Mouse (Mus musculus): ENCODE measurements at regions not wholly inside any gene's neighbourhood (a gene's known extent, or its start where the extent isn't known, plus 50 kb on each side); places are given as distances from the start of the nearest gene placed in this dataset.

- Histone ChIP-seq H3K4me3 (ENCODE audit: low read depth, low read length) (no peak overlapping the region), H3K36me3 (ENCODE audit: control insufficient read depth, insufficient read depth, low read length) (no peaks in the 10 kb centered on the region), H3K27me3 (replicated peaks; ENCODE audit: control insufficient read depth, insufficient read depth, low read length) (no peaks in the 10 kb centered on the region), H3K9me3 (ENCODE audit: control insufficient read depth, low read length) (no peaks in the 10 kb centered on the region), H3K4me1 (replicated peaks; ENCODE audit: control insufficient read depth, insufficient read depth, low read length) (no peaks in the 10 kb centered on the region), H3K27ac (ENCODE audit: low read depth) (no peak overlapping the region), H3K4me2 (ENCODE audit: low read length) (no peak overlapping the region), H3K9ac (ENCODE audit: low read length) (no peak overlapping the region)
- ATAC-seq (replicated peaks; ENCODE audit: low FRiP score, low TSS enrichment, low read depth) (no peak), DNase-seq (ENCODE audit: low spot score) (no peak)
- WGBS, result 55% methylated on average over 5 of the region's 5 CpGs
Observed at GRCm38 (mm10) chr11:19632477-19632876, 291.7 kb upstream of the Spred2 start.

DNA sequence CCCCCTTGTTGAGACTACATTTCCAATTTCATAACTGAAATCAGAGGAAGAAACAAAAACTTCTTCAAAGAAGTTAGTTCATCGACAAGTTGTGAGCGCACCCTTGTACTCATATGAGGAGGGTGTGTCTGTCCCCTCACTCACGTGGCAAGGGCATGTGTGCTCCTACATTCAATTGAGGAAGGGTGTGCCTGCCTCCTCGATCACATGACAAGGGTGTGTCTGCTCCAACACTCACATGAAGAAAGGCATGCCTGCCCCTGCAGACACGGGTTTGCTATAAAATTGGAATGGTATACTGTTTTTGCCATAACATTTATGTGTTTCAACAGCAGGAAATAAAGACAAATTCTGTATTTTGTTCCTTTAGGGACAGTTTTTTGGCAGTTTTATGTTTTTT is 290.6 kb upstream of the Spred2 start:
- Histone ChIP-seq H3K9me3 (ENCODE audit: control insufficient read depth, low read length) (no peaks in the 10 kb centered on the region), H3K27ac (ENCODE audit: low read depth) (no peak overlapping the region), H3K4me3 (ENCODE audit: low read depth, low read length) (no peak overlapping the region), H3K4me2 (ENCODE audit: low read length) (no peak overlapping the region), H3K36me3 (ENCODE audit: control insufficient read depth, insufficient read depth, low read length) (no peaks in the 10 kb centered on the region), H3K9ac (ENCODE audit: low read length) (no peak overlapping the region), H3K4me1 (replicated peaks; ENCODE audit: control insufficient read depth, insufficient read depth, low read length) (no peaks in the 10 kb centered on the region), H3K27me3 (replicated peaks; ENCODE audit: control insufficient read depth, insufficient read depth, low read length) (no peaks in the 10 kb centered on the region)
- ATAC-seq (replicated peaks; ENCODE audit: low FRiP score, low TSS enrichment, low read depth), result no peak
- 88% methylated on average over 5 of the region's 5 CpGs for WGBS
- DNase-seq (ENCODE audit: low spot score), result no peak

GRCm38 (mm10) chr11:19641153-19641552 is 283.0 kb upstream of the Spred2 start:
- 70% methylated on average over 8 of the region's 8 CpGs for WGBS
- Histone ChIP-seq H3K4me1 (replicated peaks; ENCODE audit: control insufficient read depth, insufficient read depth, low read length) (no peaks in the 10 kb centered on the region), H3K4me2 (ENCODE audit: low read length) (no peak overlapping the region), H3K27me3 (replicated peaks; ENCODE audit: control insufficient read depth, insufficient read depth, low read length) (no peaks in the 10 kb centered on the region), H3K9ac (ENCODE audit: low read length) (no peak overlapping the region), H3K27ac (ENCODE audit: low read depth) (no peak overlapping the region), H3K36me3 (ENCODE audit: control insufficient read depth, insufficient read depth, low read length) (no peaks in the 10 kb centered on the region), H3K4me3 (ENCODE audit: low read depth, low read length) (no peak overlapping the region), H3K9me3 (ENCODE audit: control insufficient read depth, low read length) (no peaks in the 10 kb centered on the region)
- ATAC-seq (replicated peaks; ENCODE audit: low FRiP score, low TSS enrichment, low read depth) (no peak), DNase-seq (ENCODE audit: low spot score) (no peak)

- ATAC-seq (replicated peaks; ENCODE audit: low FRiP score, low TSS enrichment, low read depth) (no peak), DNase-seq (ENCODE audit: low spot score) (no peak)
- Histone ChIP-seq H3K4me3 (ENCODE audit: low read depth, low read length) (no peak overlapping the region), H3K9me3 (ENCODE audit: control insufficient read depth, low read length) (no peaks in the 10 kb centered on the region), H3K9ac (ENCODE audit: low read length) (no peak overlapping the region), H3K4me1 (replicated peaks; ENCODE audit: control insufficient read depth, insufficient read depth, low read length) (no peaks in the 10 kb centered on the region), H3K27me3 (replicated peaks; ENCODE audit: control insufficient read depth, insufficient read depth, low read length) (no peaks in the 10 kb centered on the region), H3K27ac (ENCODE audit: low read depth) (no peak overlapping the region), H3K36me3 (ENCODE audit: control insufficient read depth, insufficient read depth, low read length) (no peaks in the 10 kb centered on the region), H3K4me2 (ENCODE audit: low read length) (no peak overlapping the region)
- 76% methylated on average over 7 of the region's 7 CpGs for WGBS
Observed at GRCm38 (mm10) chr11:19644116-19644795, 279.9 kb upstream of the Spred2 start.

DNA sequence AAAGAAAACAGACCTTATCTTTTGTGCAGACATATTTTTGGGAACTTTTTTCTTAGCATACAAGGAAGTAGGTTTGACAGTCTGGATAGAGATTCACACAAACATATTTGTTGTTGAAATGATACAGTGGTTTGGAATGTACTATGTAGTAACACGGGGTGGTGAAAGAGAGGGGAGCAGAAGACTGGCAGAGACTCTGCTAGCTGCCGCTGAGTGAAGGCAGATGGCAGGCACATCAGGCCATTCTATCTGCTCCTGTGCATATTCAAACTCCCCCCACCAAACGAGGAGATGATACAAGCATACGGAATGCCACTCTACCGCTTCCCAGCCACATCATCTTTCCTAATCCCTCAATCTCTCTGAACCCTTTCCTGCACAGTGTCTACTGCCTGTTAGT is 279.1 kb upstream of the Spred2 start:
- ATAC-seq (replicated peaks; ENCODE audit: low FRiP score, low TSS enrichment, low read depth) (no peak), DNase-seq (ENCODE audit: low spot score) (no peak)
- no peaks in the 10 kb centered on the region for H3K9me3 ChIP-seq (ENCODE audit: control insufficient read depth, low read length)
- no peak overlapping the region for H3K27ac ChIP-seq (ENCODE audit: low read depth)
- no peaks in the 10 kb centered on the region for H3K4me1 ChIP-seq (replicated peaks; ENCODE audit: control insufficient read depth, insufficient read depth, low read length)
- H3K36me3 ChIP-seq (ENCODE audit: control insufficient read depth, insufficient read depth, low read length), result no peaks in the 10 kb centered on the region
- no peak overlapping the region for H3K4me3 ChIP-seq (ENCODE audit: low read depth, low read length)
- no peak overlapping the region for H3K9ac ChIP-seq (ENCODE audit: low read length)
- no peaks in the 10 kb centered on the region for H3K27me3 ChIP-seq (replicated peaks; ENCODE audit: control insufficient read depth, insufficient read depth, low read length)
- no peak overlapping the region for H3K4me2 ChIP-seq (ENCODE audit: low read length)
- 78% methylated on average over 5 of the region's 5 CpGs for WGBS

GRCm38 (mm10) chr11:19651522-19651921 is 272.7 kb upstream of the Spred2 start:
- Histone ChIP-seq H3K4me3 (ENCODE audit: low read depth, low read length) (no peak overlapping the region), H3K9me3 (ENCODE audit: control insufficient read depth, low read length) (no peaks in the 10 kb centered on the region), H3K9ac (ENCODE audit: low read length) (no peak overlapping the region), H3K4me1 (replicated peaks; ENCODE audit: control insufficient read depth, insufficient read depth, low read length) (no peaks in the 10 kb centered on the region), H3K27ac (ENCODE audit: low read depth) (no peak overlapping the region), H3K27me3 (replicated peaks; ENCODE audit: control insufficient read depth, insufficient read depth, low read length) (no peaks in the 10 kb centered on the region), H3K36me3 (ENCODE audit: control insufficient read depth, insufficient read depth, low read length) (no peaks in the 10 kb centered on the region), H3K4me2 (ENCODE audit: low read length) (no peak overlapping the region)
- ATAC-seq (replicated peaks; ENCODE audit: low FRiP score, low TSS enrichment, low read depth), result no peak
- WGBS, result 45% methylated on average over 6 of the region's 6 CpGs
- no peak for DNase-seq (ENCODE audit: low spot score)

- WGBS, result 89% methylated on average over 7 of the region's 7 CpGs
- Histone ChIP-seq H3K27ac (ENCODE audit: low read depth) (no peak overlapping the region), H3K9me3 (ENCODE audit: control insufficient read depth, low read length) (no peaks in the 10 kb centered on the region), H3K4me2 (ENCODE audit: low read length) (no peak overlapping the region), H3K36me3 (ENCODE audit: control insufficient read depth, insufficient read depth, low read length) (no peaks in the 10 kb centered on the region), H3K27me3 (replicated peaks; ENCODE audit: control insufficient read depth, insufficient read depth, low read length) (no peaks in the 10 kb centered on the region), H3K4me3 (ENCODE audit: low read depth, low read length) (no peak overlapping the region), H3K4me1 (replicated peaks; ENCODE audit: control insufficient read depth, insufficient read depth, low read length) (no peaks in the 10 kb centered on the region), H3K9ac (ENCODE audit: low read length) (no peak overlapping the region)
- ATAC-seq (replicated peaks; ENCODE audit: low FRiP score, low TSS enrichment, low read depth) (no peak), DNase-seq (ENCODE audit: low spot score) (no peak)
Observed at GRCm38 (mm10) chr11:19651929-19652328, 272.2 kb upstream of the Spred2 start.

GRCm38 (mm10) chr11:19659511-19659910 is 264.7 kb upstream of the Spred2 start:
- Histone ChIP-seq H3K4me3 (ENCODE audit: low read depth, low read length) (no peak overlapping the region), H3K27me3 (replicated peaks; ENCODE audit: control insufficient read depth, insufficient read depth, low read length) (no peaks in the 10 kb centered on the region), H3K36me3 (ENCODE audit: control insufficient read depth, insufficient read depth, low read length) (no peaks in the 10 kb centered on the region), H3K4me1 (replicated peaks; ENCODE audit: control insufficient read depth, insufficient read depth, low read length) (no peaks in the 10 kb centered on the region), H3K9me3 (ENCODE audit: control insufficient read depth, low read length) (no peaks in the 10 kb centered on the region), H3K27ac (ENCODE audit: low read depth) (no peak overlapping the region), H3K4me2 (ENCODE audit: low read length) (no peak overlapping the region), H3K9ac (ENCODE audit: low read length) (no peak overlapping the region)
- DNase-seq (ENCODE audit: low spot score) (no peak), ATAC-seq (replicated peaks; ENCODE audit: low FRiP score, low TSS enrichment, low read depth) (no peak)
- 71% methylated on average over 4 of the region's 4 CpGs for WGBS

GRCm38 (mm10) chr11:19666732-19667131 is 257.4 kb upstream of the Spred2 start:
- Histone ChIP-seq H3K4me2 (ENCODE audit: low read length) (no peak overlapping the region), H3K36me3 (ENCODE audit: control insufficient read depth, insufficient read depth, low read length) (no peaks in the 10 kb centered on the region), H3K27me3 (replicated peaks; ENCODE audit: control insufficient read depth, insufficient read depth, low read length) (no peaks in the 10 kb centered on the region), H3K4me1 (replicated peaks; ENCODE audit: control insufficient read depth, insufficient read depth, low read length) (0 out of 2 replicates have a peak, but pooled peaks cover 5% of the 10 kb centered on the region), H3K9ac (ENCODE audit: low read length) (no peak overlapping the region), H3K4me3 (ENCODE audit: low read depth, low read length) (no peak overlapping the region), H3K27ac (ENCODE audit: low read depth) (no peak overlapping the region), H3K9me3 (ENCODE audit: control insufficient read depth, low read length) (no peaks in the 10 kb centered on the region)
- DNase-seq (ENCODE audit: low spot score), result no peak
- no peak for ATAC-seq (replicated peaks; ENCODE audit: low FRiP score, low TSS enrichment, low read depth)
- 91% methylated on average over 4 of the region's 4 CpGs for WGBS

Data from intestine, embryonic 14.5 days (tissue).